Mouse (Mus musculus) midbrain, embryonic 11.5 days (tissue): ENCODE data around the gene Rmi1. TPM values are rescaled to one million over a fixed set of nuclear protein-coding genes. Genes with fewer than 3 reads are reported as not detected.
A peak's percentile ranks its signal among the peaks of the same experiment; 100 is the strongest.

Experiments
- microRNA counts: library from miRNA; unstranded; fragments of <30 nt; microRNA quantifications from one replicate; lab custom pipeline; 2015
- microRNA-seq: library from miRNA; unstranded; fragments of <30 nt; microRNA quantifications from one replicate; pipeline ENCODE4, GENCODE M21; 2017
- polyA plus RNA-seq: library from polyadenylated mRNA; unstranded; fragments of >200 nt; fragmentation: Nextera tagmentation; extraction: Ambion mirVana; gene quantifications from 2 replicates; pipeline ENCODE4 v1.2.1, GENCODE M21; 2014

Rmi1 gene
- polyA plus RNA-seq, 1 experiment from 2014 or later = 34.1 TPM

MicroRNAs encoded within 50 kb of the gene (microRNA counts, 519-probe panel; counts per million panel counts)
- microRNA mmu-miR-7a (lab: Ali Mortazavi, UCI) = 3,123 counts per million, percentile 14 among the panel's probes with 10 or more counts

Small RNAs within 50 kb of the gene (microRNA-seq; reads per million reads assigned to microRNA genes)
- gene Mir7-1 = 384 reads per million, percentile 69 among the genes with 10 or more reads in this experiment

Other genes starting within 250 kb of the Rmi1 start
- gene Idnk, start 244.6 kb upstream of the Rmi1 start, polyA plus RNA-seq = 59.1 and 63.1 TPM in 2 replicates
- 150 and 155 TPM in 2 replicates for gene Ubqln1, start 186.6 kb upstream of the Rmi1 start, polyA plus RNA-seq
- 40.8 and 45.5 TPM in 2 replicates for gene Gkap1, start 126.5 kb upstream of the Rmi1 start, polyA plus RNA-seq
- 1.1 and 1.3 TPM in 2 replicates for gene Kif27, start 43.1 kb upstream of the Rmi1 start, polyA plus RNA-seq
- 31.1 and 34.9 TPM in 2 replicates for gene 2210016F16Rik, start 17.0 kb upstream of the Rmi1 start, polyA plus RNA-seq
- gene Hnrnpk, start 1.1 kb downstream of the Rmi1 start, polyA plus RNA-seq = 2,649 and 2,712 TPM in 2 replicates
- not detected in 2 replicates for gene Slc28a3, start 208.6 kb downstream of the Rmi1 start, polyA plus RNA-seq